ENCODE assay signal across 8 mouse cellular contexts in the genomic region with DNA sequence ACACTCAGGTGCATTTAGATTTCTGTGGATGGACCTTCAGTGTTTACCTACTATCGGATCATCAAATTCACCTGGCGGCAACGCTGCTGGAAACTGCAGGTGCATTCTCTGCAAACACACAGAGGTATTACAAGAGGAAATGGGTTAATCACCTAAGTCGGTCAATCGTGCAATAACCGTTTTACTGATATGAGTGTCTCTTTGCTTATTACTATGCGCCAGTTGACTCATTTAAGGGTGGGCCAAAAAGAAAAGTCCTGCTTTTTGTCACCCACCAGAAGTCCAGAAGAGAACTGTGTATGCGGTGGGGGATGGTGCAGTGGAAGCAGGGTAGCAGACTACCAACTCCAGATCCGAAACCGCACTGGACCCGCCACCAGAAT. TPM values are rescaled to one million over a fixed set of nuclear protein-coding genes. Genes with fewer than 3 reads are reported as not detected.
DNase-seq lines count a peak whose midpoint lies in the region; ATAC-seq and TF ChIP-seq lines count a peak whose summit lies in the region.

No protein-coding gene starts in this region.

- H3K9me3 ChIP-seq in forebrain, postnatal 0 days (ENCODE audit: low read length): no peaks in the 10 kb centered on the region

- DNase-seq in liver, adult 2 months (ENCODE audit: extremely low read depth, low read depth, low spot score): peak; percentile 37
- no peak for DNase-seq in liver
- DNase-seq in forebrain, postnatal 0 days: no peak
- no peak for DNase-seq in frontal cortex, postnatal 25 days (ENCODE audit: low spot score in 2 of 2)
- DNase-seq in urinary bladder, postnatal 10 days (ENCODE audit: low spot score): no peak
- no peak for DNase-seq in gastrocnemius, postnatal 4 days (ENCODE audit: low spot score in 2 of 2)

- H3K4me2 ChIP-seq in forebrain, postnatal 0 days (ENCODE audit: low read depth): peak overlapping the region; percentile 67

- peak overlapping the region; percentile 63 for H3K4me3 ChIP-seq in liver, adult 2 months (ENCODE audit: insufficient read depth, low read depth, low read length)
- H3K4me3 ChIP-seq in cortical plate, adult 2 months (ENCODE audit: insufficient read depth, low read length): peak overlapping the region; percentile 66
- H3K4me3 ChIP-seq in forebrain, postnatal 0 days (ENCODE audit: low read depth, low read length): peak overlapping the region; percentile 97
- peak overlapping the region; percentile 66 for H3K4me3 ChIP-seq in macrophage (ENCODE audit: inconsistent target)

- TF ChIP-seq POLR2A in liver, adult 2 months (IDR thresholded peaks at IDR 0.05; ENCODE audit: extremely low read depth, insufficient read depth, low read length): no peak
- TF ChIP-seq POLR2A in cortical plate, adult 2 months (IDR thresholded peaks at IDR 0.05; ENCODE audit: extremely low read depth, insufficient read depth, low read length): no peak

- TF ChIP-seq CTCF in liver, adult 2 months (IDR thresholded peaks at IDR 0.05; ENCODE audit: low read depth, low read length): no peak
- TF ChIP-seq CTCF in cortical plate, adult 2 months (IDR thresholded peaks at IDR 0.05; ENCODE audit: extremely low read depth, insufficient read depth, low read length): no peak
- no peak for TF ChIP-seq CTCF in forebrain, postnatal 0 days (IDR thresholded peaks at IDR 0.05; ENCODE audit: low read depth)

- ATAC-seq in forebrain, postnatal 0 days: no peak

- peak overlapping the region; percentile 75 for H3K9ac ChIP-seq in liver, adult 2 months (ENCODE audit: low read depth, low read length)
- peak overlapping the region; percentile 68 for H3K9ac ChIP-seq in forebrain, postnatal 0 days

- peaks cover 15% of the 10 kb centered on the region; the same call in 1 of the 2 replicates for H3K79me2 ChIP-seq in liver, adult 2 months (ENCODE audit: control insufficient read depth, insufficient read depth, low read length)
- H3K79me2 ChIP-seq in macrophage (ENCODE audit: inconsistent target): peaks cover 37% of the 10 kb centered on the region

- no peaks in the 10 kb centered on the region for H3K27me3 ChIP-seq in liver, adult 2 months (ENCODE audit: control insufficient read depth, insufficient read depth, low read length)
- no peaks in the 10 kb centered on the region for H3K27me3 ChIP-seq in forebrain, postnatal 0 days (ENCODE audit: insufficient read depth, low read length)

- WGBS in liver, adult 2 months: under 1% methylated on average over 11 of the region's 11 CpGs
- WGBS in forebrain, postnatal 0 days: 5% methylated on average over 11 of the region's 11 CpGs
- 2% methylated on average over 11 of the region's 11 CpGs for WGBS in macrophage (ENCODE audit: missing documents)

- H3K27ac ChIP-seq in liver, adult 2 months (replicated peaks; ENCODE audit: insufficient read depth, low read depth, low read length): peak overlapping the region; percentile 77
- H3K27ac ChIP-seq in cortical plate, adult 2 months (ENCODE audit: insufficient read depth, low read length): peak overlapping the region; percentile 47; the same call in 1 of the 2 replicates
- H3K27ac ChIP-seq in forebrain, postnatal 0 days (ENCODE audit: low read depth, low read length): peak overlapping the region; percentile 82
- peak overlapping the region; percentile 74 for H3K27ac ChIP-seq in macrophage

- no peaks in the 10 kb centered on the region for H3K36me3 ChIP-seq in liver, adult 2 months (ENCODE audit: control insufficient read depth, insufficient read depth, low read length)
- H3K36me3 ChIP-seq in forebrain, postnatal 0 days (ENCODE audit: insufficient read depth): no peaks in the 10 kb centered on the region
- no peaks in the 10 kb centered on the region for H3K36me3 ChIP-seq in macrophage (ENCODE audit: inconsistent target)

- peaks cover 6% of the 10 kb centered on the region; the same call in 1 of the 2 replicates for H3K4me1 ChIP-seq in liver, adult 2 months (ENCODE audit: control insufficient read depth, insufficient read depth, low read length)
- peaks cover 3% of the 10 kb centered on the region; the same call in 1 of the 2 replicates for H3K4me1 ChIP-seq in cortical plate, adult 2 months (ENCODE audit: control insufficient read depth, insufficient read depth, low read length)
- peaks cover 20% of the 10 kb centered on the region for H3K4me1 ChIP-seq in forebrain, postnatal 0 days (ENCODE audit: insufficient read depth)

RNA-seq across cellular contexts. Expression of a gene that starts 0.6 kb away (rescaled TPM):
- total RNA-seq in liver, adult 2 months (2014; rRNA removed): 6.2 and 8.9 TPM in 2 replicates
- 3.3 and 4.7 TPM in 2 replicates for polyA plus RNA-seq in liver, adult 2 months (2012; rRNA removed)
- polyA plus RNA-seq in cortical plate, adult 2 months (2012; rRNA removed): 20.1 and 21.9 TPM in 2 replicates
- total RNA-seq in forebrain, postnatal 0 days (2014; rRNA removed): 26.2 and 32.6 TPM in 2 replicates
- 8.4 and 12.3 TPM in 2 replicates for polyA plus RNA-seq in forebrain, postnatal 0 days (2015; fragmentation: Nextera tagmentation; extraction: Ambion mirVana)
- total RNA-seq in macrophage (2018; cell fraction: chromatin; rRNA removed): 100 to 1,000 TPM in 1 of 26 experiments, 10 to 100 TPM in 25; 21.8 to 133 (median 65.1) TPM
- 10 to 100 TPM in 23 of 26 experiments, 1 to 10 TPM in 3; 6.6 to 23.9 (median 15.1) TPM for total RNA-seq in macrophage (2018; cell fraction: cytosol; rRNA removed)
- 10 to 100 TPM; 14.0 to 97.8 (median 37.1) TPM for total RNA-seq in macrophage (2018; cell fraction: nucleus; rRNA removed)
- 14.5 to 22.9 TPM (median 17.8 TPM) in 3 replicates for polyA plus RNA-seq in macrophage (2018)
- 10 to 100 TPM; 27.1 to 28.9 TPM for total RNA-seq in gastrocnemius, postnatal 4 days (2021)

RNA-seq across cellular contexts. Expression of a gene that starts 53.8 kb away (rescaled TPM):
- total RNA-seq in liver, adult 2 months (2014; rRNA removed): 5.4 and 5.6 TPM in 2 replicates
- polyA plus RNA-seq in liver, adult 2 months (2012; rRNA removed): 2.8 and 2.9 TPM in 2 replicates
- 34.3 and 34.6 TPM in 2 replicates for polyA plus RNA-seq in cortical plate, adult 2 months (2012; rRNA removed)
- 56.6 and 62.5 TPM in 2 replicates for total RNA-seq in forebrain, postnatal 0 days (2014; rRNA removed)
- polyA plus RNA-seq in forebrain, postnatal 0 days (2015; fragmentation: Nextera tagmentation; extraction: Ambion mirVana): 17.4 and 20.6 TPM in 2 replicates
- 10 to 100 TPM; 10.8 to 64.8 (median 42.6) TPM for total RNA-seq in macrophage (2018; cell fraction: chromatin; rRNA removed)
- 10 to 100 TPM; 23.8 to 62.1 (median 37.7) TPM for total RNA-seq in macrophage (2018; cell fraction: cytosol; rRNA removed)
- total RNA-seq in macrophage (2018; cell fraction: nucleus; rRNA removed): 10 to 100 TPM; 15.8 to 88.5 (median 44.9) TPM
- 28.0 to 32.8 TPM (median 28.4 TPM) in 3 replicates for polyA plus RNA-seq in macrophage (2018)
- total RNA-seq in gastrocnemius, postnatal 4 days (2021): 1 to 10 TPM; 8.9 to 9.1 TPM
